Mouse (Mus musculus) myocyte (in vitro differentiated cells): ENCODE results near the gene Cd52. TPM values are rescaled to one million over a fixed set of nuclear protein-coding genes. Genes with fewer than 3 reads are reported as not detected.
A peak's percentile ranks its signal among the peaks of the same experiment; 100 is the strongest.

Experiments
- H3K27me3 ChIP-seq: one replicate; pipeline ENCODE4 v1.6.1; 2011; ENCODE audit not compliant: control insufficient read depth, insufficient read depth, insufficient read length
- H3K36me3 ChIP-seq: one replicate; pipeline ENCODE4 v1.6.1; 2011; ENCODE audit not compliant: control insufficient read depth, insufficient read depth
- H3K4me2 ChIP-seq: one replicate; pipeline ENCODE4 v1.6.1; 2011; ENCODE audit warnings: low read depth, control low read depth
- H3K4me3 ChIP-seq: one replicate; pipeline ENCODE4 v1.5.1; 2011; ENCODE audit warnings: mild to moderate bottlenecking, control low read depth, moderate library complexity
- H3K79me2 ChIP-seq: one replicate; pipeline ENCODE4 v1.6.1; 2011; ENCODE audit not compliant: control insufficient read depth, insufficient read depth
- H3ac ChIP-seq: one replicate; pipeline ENCODE4 v1.6.1; 2011; ENCODE audit not compliant: control insufficient read depth, insufficient read length
- CEBPB ChIP-seq: IDR thresholded peaks from 2 replicates; pipeline ENCODE4 v1.6.1; 2011; ENCODE audit warnings: mild to moderate bottlenecking, moderate library complexity; ENCODE audit not compliant: poor library complexity, insufficient read depth, severe bottlenecking
- E2F4 ChIP-seq: IDR thresholded peaks from one replicate; pipeline ENCODE4 v1.6.1; 2011; ENCODE audit warnings: mild to moderate bottlenecking, control low read depth, moderate library complexity; ENCODE audit not compliant: insufficient read depth
- MAX ChIP-seq: IDR thresholded peaks from one replicate; pipeline ENCODE4 v1.6.1; 2011; ENCODE audit warnings: low read depth, mild to moderate bottlenecking, control low read depth
- MYOD1 ChIP-seq, 3 experiments: IDR thresholded peaks; one replicate each; pipeline ENCODE4 v1.6.1; 2011; ENCODE audit warnings: control low read depth in 2 of 3, low read depth in 2 of 3, mild to moderate bottlenecking in 2 of 3, moderate library complexity in 1 of 3; ENCODE audit not compliant: insufficient read length in 2 of 3, control insufficient read depth in 1 of 3
- MYOG ChIP-seq, 3 experiments: IDR thresholded peaks; one replicate each; pipeline ENCODE4 v1.6.1; 2011; ENCODE audit warnings: control low read depth in 2 of 3, low read depth in 2 of 3, mild to moderate bottlenecking in 2 of 3; ENCODE audit not compliant: insufficient read length in 2 of 3, control insufficient read depth in 1 of 3, insufficient read depth in 1 of 3
- POLR2A ChIP-seq: IDR thresholded peaks from one replicate; pipeline ENCODE4 v1.6.1; 2011; ENCODE audit warnings: low read depth, mild to moderate bottlenecking, control low read depth, moderate library complexity; ENCODE audit not compliant: insufficient read length
- POLR2AphosphoS2 ChIP-seq: IDR thresholded peaks from one replicate; pipeline ENCODE4 v1.6.1; 2011; ENCODE audit warnings: low read depth, control low read depth; ENCODE audit not compliant: insufficient read length
- REST ChIP-seq: IDR thresholded peaks from one replicate; pipeline ENCODE4 v1.6.1; 2011; ENCODE audit warnings: mild to moderate bottlenecking, control low read depth, moderate library complexity; ENCODE audit not compliant: insufficient read depth, insufficient read length
- SRF ChIP-seq: IDR thresholded peaks from one replicate; pipeline ENCODE4 v1.6.1; 2011; ENCODE audit warnings: low read depth; ENCODE audit not compliant: control insufficient read depth, insufficient read length
- TCF12 ChIP-seq: IDR thresholded peaks from one replicate; pipeline ENCODE4 v1.6.1; 2011; ENCODE audit warnings: mild to moderate bottlenecking, control low read depth; ENCODE audit not compliant: poor library complexity, insufficient read depth, severe bottlenecking
- TCF3 ChIP-seq: IDR thresholded peaks from one replicate; pipeline ENCODE4 v1.6.1; 2011; ENCODE audit warnings: low read depth, control low read depth; ENCODE audit not compliant: insufficient read length
- USF1 ChIP-seq: IDR thresholded peaks from one replicate; pipeline ENCODE4 v1.6.1; 2011; ENCODE audit warnings: low read depth, mild to moderate bottlenecking, control low read depth, moderate library complexity
- polyA plus RNA-seq: library from polyadenylated mRNA; unstranded; fragments of >200 nt; fragmentation: generic; extraction: Trizol; gene quantifications from one replicate; pipeline ENCODE4 v1.2.1, GENCODE M21; 2012; ENCODE audit warnings: missing spikeins

Gene Cd52
- polyA plus RNA-seq, 1 experiment = not detected

- H3ac ChIP-seq = no peak overlapping the region
- H3K4me3 ChIP-seq = peak overlapping the region; percentile 44
- TF ChIP-seq POLR2AphosphoS2 (peak; percentile 68), POLR2A (peak; percentile 29), TCF3 (no peak)
Observed at GRCm38 (mm10) chr4:134127121-134127455, 32.2 kb upstream of the Cd52 start.

GRCm38 (mm10) chr4:134126300-134127120 is 31.6 kb upstream of the Cd52 start:
- H3K4me3 ChIP-seq = no peak overlapping the region
- H3K36me3 ChIP-seq = no peaks in the 10 kb centered on the region
- H3K27me3 ChIP-seq = no peaks in the 10 kb centered on the region
- H3ac ChIP-seq = no peak overlapping the region
- no peak overlapping the region for H3K4me2 ChIP-seq
- TF ChIP-seq MYOG (IDR thresholded peaks at IDR 0.05; ENCODE audit: control insufficient read depth in 1 of 3, insufficient read depth in 1 of 3, insufficient read length in 2 of 3, low read depth in 2 of 3) (no peak), POLR2A (no peak), SRF (no peak), MYOD1 (IDR thresholded peaks at IDR 0.05; ENCODE audit: control insufficient read depth in 1 of 3, insufficient read length in 2 of 3, low read depth in 2 of 3) (no peak), POLR2AphosphoS2 (peak; percentile 16)
- H3K79me2 ChIP-seq = peaks cover 9% of the 10 kb centered on the region

More at GRCm38 (mm10) chr4:134127121-134127455, 32.2 kb upstream of the Cd52 start:
- Histone ChIP-seq H3K27me3 (no peaks in the 10 kb centered on the region), H3K79me2 (peaks cover 9% of the 10 kb centered on the region), H3K4me2 (peak overlapping the region; percentile 90), H3K36me3 (no peaks in the 10 kb centered on the region)

DNA sequence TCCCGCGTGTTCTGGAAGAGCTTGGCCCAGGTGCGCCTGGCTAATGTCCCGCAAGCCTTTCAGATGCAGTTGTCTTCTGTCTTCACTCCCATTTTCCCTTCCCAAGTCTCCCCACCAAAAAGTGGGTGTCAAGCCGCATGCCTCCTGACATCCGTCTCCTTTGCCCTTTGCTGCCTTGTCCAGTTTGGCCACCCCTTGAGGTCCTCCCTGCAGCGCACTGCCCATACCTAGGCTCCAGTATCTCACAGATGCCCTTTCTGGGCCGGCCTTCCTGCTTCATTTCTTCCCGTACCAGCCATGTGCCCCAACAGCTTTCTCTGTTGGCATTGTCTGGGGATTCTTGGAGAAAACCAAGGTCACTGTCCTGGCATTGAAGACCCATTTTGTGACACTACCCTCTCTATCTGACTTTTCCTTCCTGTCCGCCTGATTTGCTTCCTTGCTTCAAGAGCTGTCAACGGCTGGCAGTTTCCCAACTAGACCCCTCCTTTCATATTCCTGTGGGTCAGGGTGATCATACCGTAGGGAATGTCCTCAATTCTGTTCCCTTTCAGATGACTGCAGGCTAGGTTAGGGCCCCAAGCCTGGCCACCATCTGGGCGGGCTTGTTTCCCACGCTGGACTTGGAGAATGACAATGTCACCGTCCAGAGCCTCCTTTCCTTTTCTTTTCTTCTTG is 30.6 kb upstream of the Cd52 start:
- peak; percentile 16 for TF ChIP-seq POLR2AphosphoS2
- no peak for TF ChIP-seq TCF3
- no peak for TF ChIP-seq USF1
- Histone ChIP-seq H3K36me3 (no peaks in the 10 kb centered on the region), H3K27me3 (no peaks in the 10 kb centered on the region), H3K4me3 (no peak overlapping the region), H3ac (no peak overlapping the region), H3K4me2 (no peak overlapping the region), H3K79me2 (peaks cover 9% of the 10 kb centered on the region)

DNA sequence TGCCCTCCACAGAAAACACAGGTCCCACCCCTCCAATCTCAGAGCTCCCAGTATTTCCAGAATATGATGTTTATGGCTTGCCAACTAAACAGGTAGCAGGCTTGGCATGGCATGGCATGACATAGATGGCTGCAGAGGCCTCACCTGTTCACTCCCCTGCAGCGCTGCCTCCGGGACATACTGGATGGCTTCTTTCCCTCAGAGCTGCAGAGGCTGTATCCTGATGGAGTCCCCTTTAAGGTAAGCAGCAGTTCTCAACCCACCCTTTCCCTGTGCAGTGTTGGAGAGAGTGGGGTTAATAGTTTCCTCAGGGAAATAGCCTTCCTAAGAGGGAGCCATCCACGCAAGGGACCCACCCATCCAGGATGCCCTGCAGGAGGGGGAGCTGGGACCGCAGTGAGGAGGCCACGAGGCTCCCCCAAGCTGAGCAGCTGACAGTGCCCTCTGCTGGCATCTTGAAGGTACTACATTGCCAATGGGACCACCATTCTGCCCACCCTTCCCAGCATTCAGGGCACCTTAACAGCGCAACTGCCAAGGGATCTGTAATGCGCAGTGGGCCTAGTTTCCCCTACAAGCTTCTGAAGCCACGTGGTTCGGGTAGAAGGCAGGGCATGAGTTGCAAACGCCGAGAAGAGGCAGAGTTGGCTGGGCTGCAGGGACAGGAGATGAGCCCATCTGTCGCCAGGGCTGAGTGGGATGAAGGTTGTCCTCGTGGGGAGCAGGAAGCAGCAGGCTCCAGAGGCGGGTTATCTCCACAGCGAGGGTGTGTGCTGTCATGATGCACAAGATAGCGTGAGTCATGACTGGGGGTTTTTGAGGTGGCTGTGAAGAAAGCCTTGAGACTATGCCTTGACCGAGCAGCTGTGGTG is 29.0 kb upstream of the Cd52 start:
- H3K27me3 ChIP-seq = no peaks in the 10 kb centered on the region
- TF ChIP-seq SRF (no peak), MYOG (IDR thresholded peaks at IDR 0.05; ENCODE audit: control insufficient read depth in 1 of 3, insufficient read depth in 1 of 3, insufficient read length in 2 of 3, low read depth in 2 of 3) (peak in 1 of 3 experiments; percentile 25), MYOD1 (IDR thresholded peaks at IDR 0.05; ENCODE audit: control insufficient read depth in 1 of 3, insufficient read length in 2 of 3, low read depth in 2 of 3) (peak in 1 of 3 experiments; percentile 30)
- H3K36me3 ChIP-seq = no peaks in the 10 kb centered on the region
- H3K4me3 ChIP-seq = no peak overlapping the region
- H3K79me2 ChIP-seq = peaks cover 9% of the 10 kb centered on the region
- no peak overlapping the region for H3ac ChIP-seq
- peak overlapping the region; percentile 36 for H3K4me2 ChIP-seq

GRCm38 (mm10) chr4:134123147-134123546 is 28.3 kb upstream of the Cd52 start:
- H3K4me3 ChIP-seq = no peak overlapping the region
- H3K4me2 ChIP-seq = no peak overlapping the region
- H3K36me3 ChIP-seq = no peaks in the 10 kb centered on the region
- no peak for TF ChIP-seq MYOD1 (IDR thresholded peaks at IDR 0.05; ENCODE audit: control insufficient read depth in 1 of 3, insufficient read length in 2 of 3, low read depth in 2 of 3)
- TF ChIP-seq TCF3 = no peak
- no peak for TF ChIP-seq REST
- no peak for TF ChIP-seq E2F4
- no peak for TF ChIP-seq CEBPB
- TF ChIP-seq MYOG (IDR thresholded peaks at IDR 0.05; ENCODE audit: control insufficient read depth in 1 of 3, insufficient read depth in 1 of 3, insufficient read length in 2 of 3, low read depth in 2 of 3) = no peak
- no peak for TF ChIP-seq SRF
- TF ChIP-seq MAX = no peak
- no peak for TF ChIP-seq USF1
- no peak for TF ChIP-seq TCF12
- TF ChIP-seq POLR2AphosphoS2 = no peak
- no peak for TF ChIP-seq POLR2A
- peaks cover 9% of the 10 kb centered on the region for H3K79me2 ChIP-seq
- H3ac ChIP-seq = no peak overlapping the region
- no peaks in the 10 kb centered on the region for H3K27me3 ChIP-seq
